Mouse (Mus musculus) hindbrain, embryonic 13.5 days (tissue): ENCODE measurements around the gene Dmbx1. TPM values are rescaled to one million over a fixed set of nuclear protein-coding genes. Genes with fewer than 3 reads are reported as not detected.

Experiments used
- ATAC-seq: fragments of 200-750 bp; cut with Nextera tagmentation; 2 replicates; pipeline ENCODE4 v1.8.0; 2017; ENCODE audit warnings: moderate TSS enrichment; ENCODE audit not compliant: low FRiP score
- H3K27ac ChIP-seq: fragments of 300-500 bp; sonication (generic); 2 replicates; pipeline ENCODE4 v1.5.1; 2015; ENCODE audit warnings: inconsistent platforms, mild to moderate bottlenecking, moderate library complexity
- H3K27me3 ChIP-seq: fragments of 300-500 bp; sonication (generic); 2 replicates; pipeline ENCODE4 v1.6.1; 2015; ENCODE audit warnings: mild to moderate bottlenecking, inconsistent platforms
- H3K36me3 ChIP-seq: fragments of 300-500 bp; sonication (generic); 2 replicates; pipeline ENCODE4 v1.6.1; 2015; ENCODE audit warnings: mild to moderate bottlenecking, inconsistent platforms
- H3K4me1 ChIP-seq: fragments of 300-500 bp; sonication (generic); replicated peaks from 2 replicates; pipeline ENCODE4 v1.6.1; 2015; ENCODE audit warnings: inconsistent platforms
- H3K4me2 ChIP-seq: fragments of 300-500 bp; sonication (generic); 2 replicates; pipeline ENCODE4 v1.6.1; 2015; ENCODE audit warnings: inconsistent platforms, mild to moderate bottlenecking, moderate library complexity
- H3K4me3 ChIP-seq: fragments of 300-500 bp; sonication (generic); 2 replicates; pipeline ENCODE4 v1.5.1; 2015; ENCODE audit warnings: mild to moderate bottlenecking, inconsistent platforms
- H3K9ac ChIP-seq: fragments of 300-500 bp; sonication (generic); 2 replicates; pipeline ENCODE4 v1.6.1; 2015; ENCODE audit warnings: mild to moderate bottlenecking, inconsistent platforms
- H3K9me3 ChIP-seq: fragments of 300-500 bp; sonication (generic); 2 replicates; pipeline ENCODE4 v1.6.1; 2016; ENCODE audit warnings: inconsistent platforms
- WGBS: fragments of 180-500 bp; shearing (Covaris S2); methylation state at CpG from one replicate; pipeline ENCODE4 v1.1.7; 2015; 5-methylcytosine and 5-hydroxymethylcytosine counted together
- polyA plus RNA-seq: library from polyadenylated mRNA; unstranded; fragments of >200 nt; fragmentation: Nextera tagmentation; extraction: Ambion mirVana; gene quantifications from 2 replicates; pipeline ENCODE4 v1.2.1, GENCODE M21; 2015

Dmbx1 gene
- polyA plus RNA-seq, 1 experiment from 2014 or later = 14.3 TPM

DNA sequence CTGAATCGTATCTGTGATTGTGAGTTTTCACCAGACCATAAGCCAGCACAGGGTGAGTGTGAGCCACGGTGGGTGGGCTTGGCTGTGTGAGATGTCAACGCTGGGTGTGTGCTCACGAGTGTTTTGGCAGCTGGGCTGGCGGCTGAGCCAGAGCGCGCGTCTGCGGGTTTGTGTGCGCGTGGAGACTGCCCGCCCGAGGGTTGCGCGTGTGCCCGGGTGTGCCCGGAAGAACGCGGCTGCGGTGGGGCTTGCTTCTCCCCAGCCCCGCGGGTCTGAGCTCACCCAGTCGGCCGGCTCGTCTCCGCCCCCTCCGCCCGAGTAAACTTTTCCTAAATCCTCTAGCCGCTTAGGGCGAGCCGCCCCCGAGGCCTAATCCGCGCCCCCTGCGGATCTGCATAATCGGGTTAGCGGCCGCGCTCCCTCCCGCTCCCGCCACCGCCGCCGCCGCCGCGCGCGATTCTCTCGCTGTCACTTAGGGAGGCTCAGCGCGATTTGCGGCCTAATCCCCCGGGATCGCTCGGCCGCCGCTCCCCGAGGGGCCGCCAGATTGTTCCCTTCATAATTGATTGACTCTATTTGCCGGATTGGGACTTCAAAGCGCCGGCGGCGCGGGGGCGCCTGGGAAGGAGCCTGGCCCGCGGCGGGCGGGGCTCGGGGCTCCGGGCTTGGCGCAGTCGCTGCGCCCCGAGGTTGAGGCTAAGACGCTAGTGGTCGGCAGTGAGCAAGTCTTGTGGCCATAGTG, 23.1 kb upstream of the Dmbx1 start:
- peak; percentile 62 for ATAC-seq
- Histone ChIP-seq H3K4me2 (peak overlapping the region; percentile 85), H3K9ac (peak overlapping the region; percentile 76), H3K36me3 (no peaks in the 10 kb centered on the region), H3K9me3 (no peaks in the 10 kb centered on the region), H3K27me3 (peaks cover 95% of the 10 kb centered on the region), H3K4me3 (peak overlapping the region; percentile 56), H3K4me1 (peaks cover 49% of the 10 kb centered on the region), H3K27ac (no peak overlapping the region)
- WGBS = under 1% methylated on average over 79 of the region's 79 CpGs

DNA sequence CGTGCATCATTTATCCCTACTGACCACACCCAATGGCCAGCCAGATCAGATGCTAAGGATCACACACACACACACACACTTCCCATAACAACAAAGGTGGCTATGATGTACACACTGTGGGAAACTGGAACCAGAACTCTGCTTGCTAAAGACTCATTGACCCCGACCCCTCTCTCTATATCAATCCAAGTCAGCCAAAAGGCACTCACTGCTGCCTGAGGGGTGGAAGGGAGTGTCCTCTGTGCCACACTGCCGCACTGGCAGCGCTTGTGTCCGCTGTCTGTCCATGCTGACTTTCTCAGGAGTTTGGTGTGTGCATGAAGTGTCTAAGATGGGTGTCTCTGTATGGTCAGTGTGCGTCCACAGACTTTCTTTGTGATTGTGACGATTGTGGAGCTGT, 22.3 kb upstream of the Dmbx1 start:
- peaks cover 95% of the 10 kb centered on the region for H3K27me3 ChIP-seq
- H3K9ac ChIP-seq = no peak overlapping the region
- peaks cover 41% of the 10 kb centered on the region for H3K4me1 ChIP-seq
- no peak overlapping the region for H3K27ac ChIP-seq
- ATAC-seq = no peak
- no peaks in the 10 kb centered on the region for H3K36me3 ChIP-seq
- peak overlapping the region; percentile 56; the same call in 1 of the 2 replicates for H3K4me3 ChIP-seq
- no peaks in the 10 kb centered on the region for H3K9me3 ChIP-seq
- H3K4me2 ChIP-seq = no peak overlapping the region
- 7% methylated on average over 7 of the region's 7 CpGs for WGBS

DNA sequence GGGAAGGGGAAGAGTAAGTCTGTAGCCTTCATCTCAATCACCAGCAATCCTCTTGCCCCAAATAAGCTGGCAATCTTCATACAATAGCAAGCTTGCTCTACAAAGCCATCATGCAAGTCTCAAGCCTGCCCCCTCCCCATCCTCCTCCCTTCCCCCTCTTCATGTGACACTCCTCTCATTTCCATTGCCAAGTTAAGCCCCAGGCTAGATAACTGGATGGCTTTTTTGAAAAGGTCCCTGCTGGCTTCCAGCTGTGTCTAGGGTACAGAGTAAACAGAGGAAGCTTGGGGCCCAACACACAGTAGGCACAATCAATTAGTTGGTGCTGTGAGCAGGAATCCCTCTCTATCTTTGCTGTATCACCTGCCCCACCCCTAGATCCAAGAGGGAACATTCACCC, 19.8 kb upstream of the Dmbx1 start:
- no peaks in the 10 kb centered on the region for H3K9me3 ChIP-seq
- peaks cover 40% of the 10 kb centered on the region for H3K4me1 ChIP-seq
- H3K27me3 ChIP-seq = peaks cover 96% of the 10 kb centered on the region
- H3K9ac ChIP-seq = no peak overlapping the region
- no peak overlapping the region for H3K4me3 ChIP-seq
- no peak overlapping the region for H3K27ac ChIP-seq
- H3K4me2 ChIP-seq = no peak overlapping the region
- no peak for ATAC-seq
- no peaks in the 10 kb centered on the region for H3K36me3 ChIP-seq

DNA sequence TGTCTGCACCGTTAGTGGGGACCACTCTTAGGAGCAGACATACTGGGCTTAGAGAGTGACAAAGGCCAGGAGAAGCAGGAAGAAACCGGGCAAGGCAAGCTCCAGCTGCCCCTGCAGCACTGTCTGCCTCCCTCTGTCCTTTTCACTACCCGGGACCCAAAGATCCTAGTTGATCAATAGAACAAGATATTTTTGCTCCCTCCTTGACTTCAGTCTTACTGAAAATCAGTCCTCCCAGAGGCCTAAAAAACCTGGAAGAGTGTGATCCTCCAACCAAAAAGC, 15.7 kb upstream of the Dmbx1 start:
- peak overlapping the region; percentile 58; the same call in 1 of the 2 replicates for H3K9ac ChIP-seq
- H3K4me3 ChIP-seq = 0 out of 2 replicates have a peak overlapping the region, but pooled peaks have one; percentile 18
- WGBS = 7% methylated on average over 3 of the region's 3 CpGs

DNA sequence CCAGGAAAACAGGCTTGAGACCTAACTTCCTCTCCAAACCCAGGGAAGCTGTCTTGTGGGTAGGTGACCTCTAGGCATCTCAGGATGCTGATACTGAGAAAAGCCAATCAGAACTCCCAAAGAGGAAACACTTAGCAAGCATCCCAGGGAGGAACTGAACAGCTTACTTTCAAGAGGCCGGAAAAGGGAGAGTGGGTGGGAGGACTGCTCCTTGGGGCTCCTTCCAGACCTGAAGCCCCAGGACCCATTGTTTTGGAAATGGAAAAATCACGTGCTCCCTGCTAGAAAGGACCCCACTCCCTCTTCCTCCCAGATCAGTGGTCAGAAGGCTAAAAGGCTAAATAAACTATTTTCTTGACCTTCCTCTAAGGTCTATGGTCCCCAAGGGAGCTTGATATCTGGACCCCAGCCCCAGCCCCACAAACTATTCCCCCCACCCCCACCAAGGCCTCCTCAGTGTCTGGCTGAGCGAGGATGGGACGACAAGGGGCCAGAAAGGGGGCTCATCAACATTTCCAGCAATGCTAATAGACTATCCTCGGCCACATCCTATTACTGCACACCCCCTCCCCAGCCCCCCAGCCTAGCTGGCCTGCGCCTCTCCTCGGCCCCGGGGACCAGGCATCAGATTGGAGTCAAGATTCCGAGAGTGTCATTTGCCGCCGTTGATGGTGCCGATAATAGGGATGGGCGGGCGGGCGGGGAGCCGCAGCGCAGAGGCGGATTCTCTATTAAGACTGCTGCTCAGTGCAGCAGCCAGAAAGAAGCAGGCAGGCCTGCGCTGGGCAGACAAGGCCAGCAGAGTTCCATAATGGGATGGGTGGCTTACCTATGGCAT, 15.1 kb upstream of the Dmbx1 start:
- Histone ChIP-seq H3K9ac (peak overlapping the region; percentile 58), H3K4me2 (peak overlapping the region; percentile 51), H3K36me3 (no peaks in the 10 kb centered on the region), H3K4me3 (peak overlapping the region; percentile 18; the same call in 1 of the 2 replicates), H3K27ac (no peak overlapping the region), H3K27me3 (peaks cover 96% of the 10 kb centered on the region), H3K4me1 (peaks cover 15% of the 10 kb centered on the region), H3K9me3 (no peaks in the 10 kb centered on the region)
- peak; percentile 52 for ATAC-seq
- 3% methylated on average over 19 of the region's 19 CpGs for WGBS

More for the DNA sequence above, 15.7 kb upstream of the Dmbx1 start:
- peaks cover 15% of the 10 kb centered on the region for H3K4me1 ChIP-seq
- H3K4me2 ChIP-seq = peak overlapping the region; percentile 51
- H3K27ac ChIP-seq = no peak overlapping the region
- no peaks in the 10 kb centered on the region for H3K9me3 ChIP-seq
- peaks cover 96% of the 10 kb centered on the region for H3K27me3 ChIP-seq
- ATAC-seq = no peak; the same call in 1 of the 2 replicates
- no peaks in the 10 kb centered on the region for H3K36me3 ChIP-seq

DNA sequence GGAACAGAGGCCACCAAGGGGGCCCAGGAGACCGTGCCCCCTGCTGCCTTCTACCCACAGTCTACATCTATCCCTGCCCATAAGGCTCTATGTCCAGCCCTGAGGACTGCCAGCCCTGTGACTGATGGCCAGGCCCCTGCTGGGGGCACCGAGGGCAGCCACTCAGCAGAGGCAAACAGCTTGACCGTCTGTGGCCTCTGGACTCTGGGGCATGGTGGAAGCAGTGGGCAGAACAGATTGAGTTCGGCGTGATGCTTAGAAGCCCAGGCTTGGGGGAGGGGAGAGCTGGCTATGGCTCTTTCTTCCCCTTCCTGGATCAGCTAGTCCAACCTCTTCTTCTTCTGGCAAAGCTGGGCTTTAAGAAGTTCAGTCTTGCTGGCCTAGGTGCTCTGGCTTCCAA, 13.8 kb upstream of the Dmbx1 start:
- Histone ChIP-seq H3K9me3 (no peaks in the 10 kb centered on the region), H3K4me3 (no peak overlapping the region), H3K4me2 (no peak overlapping the region), H3K9ac (no peak overlapping the region), H3K36me3 (no peaks in the 10 kb centered on the region), H3K4me1 (peaks cover 10% of the 10 kb centered on the region), H3K27me3 (peaks cover 98% of the 10 kb centered on the region), H3K27ac (no peak overlapping the region)
- no peak for ATAC-seq
- WGBS = 23% methylated on average over 5 of the region's 5 CpGs

DNA sequence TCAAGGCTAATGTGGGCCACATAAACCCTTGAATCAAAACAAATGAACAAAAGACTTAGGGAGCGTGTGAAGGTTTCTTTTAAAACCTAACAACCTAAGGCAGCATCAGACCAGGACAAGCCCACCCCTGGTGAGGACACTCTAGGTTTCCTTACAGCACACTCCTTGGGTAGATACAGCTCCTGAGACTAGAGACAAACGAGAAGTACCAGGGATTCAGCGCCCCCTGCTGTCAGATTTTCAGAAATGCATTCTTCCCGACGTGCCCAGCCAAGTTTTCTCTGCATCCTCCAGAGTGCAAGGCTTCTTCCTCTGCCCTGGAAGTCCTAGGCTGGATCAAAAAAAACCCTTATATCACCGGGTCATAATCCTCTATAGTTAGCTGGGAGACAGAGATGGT, 13.0 kb upstream of the Dmbx1 start:
- H3K27ac ChIP-seq = no peak overlapping the region
- no peak overlapping the region for H3K4me3 ChIP-seq
- WGBS = 12% methylated on average over 6 of the region's 6 CpGs
- H3K36me3 ChIP-seq = no peaks in the 10 kb centered on the region
- peaks cover 97% of the 10 kb centered on the region for H3K27me3 ChIP-seq
- H3K4me1 ChIP-seq = peaks cover 10% of the 10 kb centered on the region
- no peaks in the 10 kb centered on the region for H3K9me3 ChIP-seq
- no peak overlapping the region for H3K9ac ChIP-seq
- ATAC-seq = no peak
- no peak overlapping the region for H3K4me2 ChIP-seq

DNA sequence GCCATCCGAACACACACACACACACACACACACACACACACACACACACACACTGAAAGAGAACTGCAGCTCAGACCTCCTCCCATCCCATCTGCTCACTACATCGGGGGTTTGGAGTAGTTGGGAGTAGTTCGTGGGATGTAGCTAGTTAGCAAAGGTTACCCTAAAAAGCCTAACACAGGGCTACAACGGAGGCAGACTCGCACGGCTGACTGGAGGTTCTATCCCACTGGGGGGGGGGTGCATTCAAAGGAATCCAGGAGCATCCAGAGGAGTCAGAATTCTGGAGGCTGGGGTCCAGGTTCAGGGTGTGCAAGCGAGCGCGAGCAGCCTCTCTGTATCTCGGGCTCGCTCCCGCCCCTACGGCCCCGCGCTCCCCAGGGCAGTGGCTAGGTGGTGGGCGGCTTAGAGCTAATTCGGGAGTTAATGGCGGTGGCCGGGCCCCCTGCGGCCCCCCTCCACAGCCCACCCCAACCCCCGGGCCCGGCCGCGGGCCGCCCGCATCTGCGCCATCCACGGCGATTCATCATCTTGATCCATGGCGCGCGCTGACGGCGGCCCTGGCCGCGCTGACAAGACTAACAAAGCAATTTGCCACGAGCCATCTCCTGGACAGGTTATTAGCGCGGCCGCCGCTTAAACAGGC, 4.1 kb upstream of the Dmbx1 start:
- Histone ChIP-seq H3K27me3 (peaks cover 97% of the 10 kb centered on the region), H3K4me1 (peaks cover 24% of the 10 kb centered on the region), H3K4me2 (peak overlapping the region; percentile 57), H3K4me3 (peak overlapping the region; percentile 33), H3K9me3 (no peaks in the 10 kb centered on the region), H3K27ac (no peak overlapping the region), H3K36me3 (no peaks in the 10 kb centered on the region), H3K9ac (peak overlapping the region; percentile 59; the same call in 1 of the 2 replicates)
- 0% methylated on average over 35 of the region's 41 CpGs for WGBS
- peak; percentile 55 for ATAC-seq

DNA sequence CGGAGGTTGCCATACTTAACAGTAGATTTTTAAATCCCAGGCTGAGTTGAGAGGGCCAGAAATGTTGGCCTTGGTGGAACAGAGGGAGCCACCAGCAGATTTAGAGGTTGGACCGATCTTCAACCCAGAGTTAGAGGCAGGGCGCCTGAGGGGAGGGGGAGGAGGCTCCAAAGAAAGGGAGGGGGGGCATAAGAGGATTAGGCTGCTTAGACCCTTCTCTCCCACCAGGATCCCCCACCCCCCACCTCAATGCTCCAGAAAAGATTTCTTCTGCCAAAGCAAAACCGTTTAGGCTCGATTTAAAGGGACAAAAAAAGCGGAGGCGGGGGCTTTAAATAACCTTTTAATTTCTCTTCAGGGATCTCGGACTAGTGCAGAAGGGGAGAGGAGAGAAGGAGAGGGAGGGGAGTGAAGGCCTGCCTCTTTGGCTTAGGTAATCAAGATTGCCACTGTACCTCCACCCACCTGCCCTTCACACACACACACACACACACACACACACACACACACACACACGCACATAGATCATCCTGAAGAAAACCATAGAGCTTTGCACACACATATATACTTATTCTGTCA, 1.6 kb upstream of the Dmbx1 start:
- Histone ChIP-seq H3K4me2 (no peak overlapping the region), H3K36me3 (no peaks in the 10 kb centered on the region), H3K27me3 (peaks cover 98% of the 10 kb centered on the region), H3K27ac (no peak overlapping the region), H3K4me3 (no peak overlapping the region), H3K4me1 (peaks cover 31% of the 10 kb centered on the region), H3K9ac (no peak overlapping the region), H3K9me3 (no peaks in the 10 kb centered on the region)
- ATAC-seq = no peak
- 4% methylated on average over 9 of the region's 9 CpGs for WGBS

DNA sequence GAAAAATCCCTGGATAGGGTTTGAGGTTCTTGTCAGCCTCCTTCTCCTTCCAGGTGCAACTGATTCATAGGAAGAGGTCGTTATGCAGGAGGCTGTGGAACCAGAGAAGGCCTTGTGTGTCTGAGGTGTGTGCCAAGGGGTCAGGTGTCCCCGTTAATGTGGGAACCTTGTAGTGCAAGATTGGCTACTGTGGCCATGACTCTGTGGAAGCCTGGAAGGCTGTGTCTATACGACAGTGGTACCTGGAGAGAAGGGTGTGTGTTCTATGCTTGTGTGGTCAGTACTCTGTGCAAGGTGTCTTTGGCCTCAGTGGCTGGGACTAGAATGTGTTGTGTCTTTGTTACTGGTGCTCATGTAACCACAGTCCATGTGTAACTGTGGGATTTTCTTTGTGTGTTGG, 955 bp upstream of the Dmbx1 start:
- peaks cover 37% of the 10 kb centered on the region for H3K4me1 ChIP-seq

DNA sequence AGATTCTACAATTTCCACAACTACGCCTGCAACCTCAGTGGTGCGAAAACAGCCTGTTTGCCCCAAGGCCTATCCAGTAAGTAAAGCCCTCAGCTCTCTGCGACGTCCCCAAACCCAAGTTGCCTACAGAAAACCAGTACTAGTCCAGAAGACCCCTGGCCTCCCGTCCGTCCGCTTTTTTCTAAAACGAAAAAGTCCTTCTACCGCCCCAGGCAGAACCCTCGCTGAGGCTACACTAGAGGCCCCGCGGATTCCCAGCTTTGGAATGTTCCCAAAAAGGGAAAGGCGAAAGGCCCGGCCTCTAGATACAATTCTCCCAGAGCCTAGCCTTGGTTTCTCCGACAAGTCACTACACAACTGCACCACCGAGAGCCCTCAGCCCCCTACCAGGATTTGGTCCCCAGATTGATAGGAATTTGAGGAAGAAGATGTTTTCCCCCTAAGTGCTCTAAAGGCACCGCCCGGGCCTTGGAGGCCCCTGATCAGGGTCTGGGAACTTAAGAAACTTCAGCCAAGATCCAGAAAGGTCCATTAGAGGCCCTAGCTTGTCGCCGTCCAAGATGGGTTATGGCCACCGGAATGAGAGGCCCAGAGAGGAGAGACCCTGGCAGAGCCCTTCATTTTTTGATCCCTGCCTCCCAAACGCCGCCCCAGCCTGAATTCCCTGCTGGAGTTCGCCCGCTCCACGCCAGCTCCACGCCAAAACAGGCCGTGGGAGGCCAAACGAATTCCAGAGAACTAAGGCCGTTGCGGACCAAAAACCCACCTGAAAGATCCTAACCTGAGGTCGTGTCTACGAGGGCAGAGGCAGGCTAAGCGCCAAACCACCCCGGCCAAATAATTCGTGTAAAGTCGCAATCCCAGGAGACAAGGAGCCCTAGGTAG, 1.2 kb downstream of the Dmbx1 start:
- H3K4me1 ChIP-seq = peaks cover 37% of the 10 kb centered on the region
- peaks cover 97% of the 10 kb centered on the region for H3K27me3 ChIP-seq
- H3K27ac ChIP-seq = no peak overlapping the region
- H3K4me3 ChIP-seq = peak overlapping the region; percentile 34
- 1% methylated on average over 37 of the region's 37 CpGs for WGBS
- ATAC-seq = no peak
- H3K9me3 ChIP-seq = no peaks in the 10 kb centered on the region
- no peaks in the 10 kb centered on the region for H3K36me3 ChIP-seq
- no peak overlapping the region for H3K9ac ChIP-seq
- peak overlapping the region; percentile 50 for H3K4me2 ChIP-seq

More for the DNA sequence above, 955 bp upstream of the Dmbx1 start:
- 3% methylated on average over 3 of the region's 3 CpGs for WGBS
- H3K36me3 ChIP-seq = no peaks in the 10 kb centered on the region
- no peak overlapping the region for H3K9ac ChIP-seq
- H3K27me3 ChIP-seq = peaks cover 98% of the 10 kb centered on the region
- H3K4me2 ChIP-seq = no peak overlapping the region
- no peak overlapping the region for H3K4me3 ChIP-seq
- H3K27ac ChIP-seq = no peak overlapping the region
- ATAC-seq = no peak
- no peaks in the 10 kb centered on the region for H3K9me3 ChIP-seq
